Mouse (Mus musculus): ENCODE data around the gene Nek4. TPM values are rescaled to one million over a fixed set of nuclear protein-coding genes. Genes with fewer than 3 reads are reported as not detected.

Gene Nek4
- 10.3 and 10.5 TPM in 2 replicates for polyA plus RNA-seq (2015; fragmentation: Nextera tagmentation; extraction: Ambion mirVana)

DNA sequence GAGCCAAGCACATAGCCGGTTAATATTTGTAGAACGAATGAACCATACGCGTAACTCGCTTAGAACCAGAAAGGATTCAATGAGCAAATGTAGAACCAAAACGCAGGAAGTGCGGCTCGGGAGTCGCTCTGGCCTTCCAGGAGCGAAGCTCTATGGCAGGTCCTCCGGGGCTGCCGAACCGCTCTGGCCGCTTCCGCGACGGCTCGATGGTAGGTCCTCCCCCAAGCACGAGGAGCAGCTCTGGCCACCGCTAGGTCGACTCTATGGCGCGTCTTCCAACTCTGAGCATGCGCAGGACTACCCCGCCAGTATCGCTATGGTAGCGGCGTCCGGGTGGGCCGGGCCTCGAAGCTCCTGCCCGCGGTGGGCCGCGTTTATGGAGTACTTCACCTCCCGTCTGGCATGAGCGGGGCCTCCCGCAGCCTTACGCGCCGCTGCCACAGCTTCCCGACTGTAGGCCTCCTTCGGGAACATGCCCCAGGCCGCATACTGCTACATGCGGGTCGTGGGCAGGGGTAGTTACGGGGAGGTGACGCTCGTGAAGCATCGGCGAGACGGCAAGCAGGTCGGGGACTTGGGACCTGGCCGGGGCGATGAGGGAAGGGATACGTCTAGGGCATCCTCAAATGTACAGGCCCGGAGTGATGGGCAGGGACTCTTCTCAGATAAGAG is at the start of gene Nek4:
TSS of gene Nek4 (plus strand) at position 224 of the 672 bp plus-strand sequence.
- peak; percentile 100 for ATAC-seq (ENCODE audit: insufficient read depth, low FRiP score)
- H3K27me3 ChIP-seq (ENCODE audit: control insufficient read depth, insufficient read depth, low read length): no peaks in the 10 kb centered on the region
- no peaks in the 10 kb centered on the region for H3K9me3 ChIP-seq (replicated peaks; ENCODE audit: control insufficient read depth, low read length)
- peak within 1 kb of the TSS; percentile 81 for H3K4me2 ChIP-seq (ENCODE audit: low read depth, low read length)
- peak within 1 kb of the TSS; percentile 67 for H3K4me3 ChIP-seq (replicated peaks; ENCODE audit: low read length)
- peaks cover 4% of the 10 kb centered on the region; the same call in 1 of the 2 replicates for H3K4me1 ChIP-seq (ENCODE audit: control insufficient read depth, insufficient read depth, low read length)
- H3K9ac ChIP-seq (ENCODE audit: low read length): peak within 1 kb of the TSS; percentile 75
- peak within 1 kb of the TSS; percentile 73 for H3K27ac ChIP-seq (ENCODE audit: low read length)
- H3K36me3 ChIP-seq (ENCODE audit: control insufficient read depth, insufficient read depth, low read length): no peaks in the 10 kb centered on the region
- WGBS: under 1% methylated on average over 57 of the region's 57 CpGs

DNA sequence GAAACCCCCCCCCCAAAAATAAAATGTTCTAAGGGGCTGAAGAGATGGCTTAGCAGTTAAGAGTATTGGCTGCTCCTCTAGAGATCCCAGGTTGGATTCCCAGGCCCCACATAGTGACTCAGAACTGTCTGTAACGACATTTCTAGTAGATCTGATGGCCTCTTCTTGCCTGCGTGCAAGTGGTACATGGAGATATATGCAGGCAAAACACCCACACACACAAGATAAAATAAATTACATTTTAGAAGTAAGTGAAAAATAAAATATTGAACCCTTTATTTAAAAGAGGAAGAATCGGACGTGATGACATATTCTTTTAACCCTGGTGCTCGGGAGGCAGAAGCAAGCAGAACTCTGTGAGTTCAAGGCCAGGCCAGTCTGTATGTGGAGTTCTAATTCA is 48.5 kb upstream of the Nek4 start:
- Histone ChIP-seq H3K27ac (ENCODE audit: low read length) (no peak overlapping the region), H3K9me3 (replicated peaks; ENCODE audit: control insufficient read depth, low read length) (no peaks in the 10 kb centered on the region), H3K27me3 (ENCODE audit: control insufficient read depth, insufficient read depth, low read length) (no peaks in the 10 kb centered on the region), H3K4me1 (ENCODE audit: control insufficient read depth, insufficient read depth, low read length) (no peaks in the 10 kb centered on the region), H3K9ac (ENCODE audit: low read length) (no peak overlapping the region), H3K4me2 (ENCODE audit: low read depth, low read length) (no peak overlapping the region), H3K36me3 (ENCODE audit: control insufficient read depth, insufficient read depth, low read length) (no peaks in the 10 kb centered on the region), H3K4me3 (replicated peaks; ENCODE audit: low read length) (no peak overlapping the region)
- ATAC-seq (ENCODE audit: insufficient read depth, low FRiP score): no peak
- WGBS: 82% methylated on average over 5 of the region's 5 CpGs

DNA sequence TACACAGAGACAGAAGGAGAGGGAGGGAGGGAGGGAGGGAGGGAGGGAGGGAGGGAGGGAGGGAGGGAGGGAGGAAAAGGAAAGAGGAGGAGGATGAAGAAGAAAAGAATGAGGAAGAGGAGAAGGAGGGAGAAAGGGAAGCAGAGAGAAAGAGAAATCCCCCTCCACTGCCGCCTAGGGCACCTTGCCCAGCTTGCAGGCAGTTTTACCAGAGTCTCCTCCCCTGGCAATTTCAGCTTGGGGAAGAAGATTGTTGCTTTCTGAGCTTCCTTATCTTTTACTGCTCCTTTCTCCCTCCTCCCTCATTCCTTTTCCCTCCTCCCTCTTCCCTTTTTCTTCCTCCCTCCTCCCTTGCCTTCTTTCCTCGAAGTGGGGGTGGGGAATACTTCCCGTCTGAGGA is 48.1 kb upstream of the Nek4 start:
- Histone ChIP-seq H3K27ac (ENCODE audit: low read length) (no peak overlapping the region), H3K4me1 (ENCODE audit: control insufficient read depth, insufficient read depth, low read length) (no peaks in the 10 kb centered on the region), H3K9me3 (replicated peaks; ENCODE audit: control insufficient read depth, low read length) (no peaks in the 10 kb centered on the region), H3K9ac (ENCODE audit: low read length) (no peak overlapping the region), H3K4me3 (replicated peaks; ENCODE audit: low read length) (no peak overlapping the region), H3K27me3 (ENCODE audit: control insufficient read depth, insufficient read depth, low read length) (no peaks in the 10 kb centered on the region), H3K36me3 (ENCODE audit: control insufficient read depth, insufficient read depth, low read length) (no peaks in the 10 kb centered on the region), H3K4me2 (ENCODE audit: low read depth, low read length) (no peak overlapping the region)
- WGBS: 59% methylated on average over 3 of the region's 3 CpGs
- ATAC-seq (ENCODE audit: insufficient read depth, low FRiP score): no peak

GRCm38 (mm10) chr14:30904307-30904706 is 46.9 kb upstream of the Nek4 start:
- no peak for ATAC-seq (ENCODE audit: insufficient read depth, low FRiP score)
- H3K9me3 ChIP-seq (replicated peaks; ENCODE audit: control insufficient read depth, low read length): no peaks in the 10 kb centered on the region
- H3K9ac ChIP-seq (ENCODE audit: low read length): no peak overlapping the region
- H3K36me3 ChIP-seq (ENCODE audit: control insufficient read depth, insufficient read depth, low read length): no peaks in the 10 kb centered on the region
- no peaks in the 10 kb centered on the region for H3K4me1 ChIP-seq (ENCODE audit: control insufficient read depth, insufficient read depth, low read length)
- H3K4me3 ChIP-seq (replicated peaks; ENCODE audit: low read length): no peak overlapping the region
- no peaks in the 10 kb centered on the region for H3K27me3 ChIP-seq (ENCODE audit: control insufficient read depth, insufficient read depth, low read length)
- H3K27ac ChIP-seq (ENCODE audit: low read length): no peak overlapping the region
- WGBS: 76% methylated on average over 8 of the region's 8 CpGs
- H3K4me2 ChIP-seq (ENCODE audit: low read depth, low read length): no peak overlapping the region

DNA sequence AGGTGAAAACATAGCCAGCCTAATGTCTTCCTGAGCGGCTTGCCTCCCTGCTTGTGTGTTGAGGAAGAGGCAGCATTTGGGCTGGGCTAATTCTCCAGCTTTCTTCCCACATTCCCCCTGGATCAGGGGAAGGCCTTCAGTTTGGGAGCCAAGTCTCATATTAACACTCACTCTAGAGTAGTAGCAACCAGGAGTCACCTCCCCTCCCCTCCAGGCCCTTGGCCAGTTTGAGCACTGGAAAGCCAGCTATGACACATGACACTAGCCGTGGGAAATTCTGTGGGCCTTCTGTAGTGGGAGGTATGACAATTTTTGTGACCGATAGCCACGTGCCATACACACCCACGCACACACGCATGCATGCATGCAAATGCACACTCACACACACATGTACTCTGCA is 45.2 kb upstream of the Nek4 start:
- Histone ChIP-seq H3K4me2 (ENCODE audit: low read depth, low read length) (no peak overlapping the region), H3K4me3 (replicated peaks; ENCODE audit: low read length) (no peak overlapping the region), H3K9me3 (replicated peaks; ENCODE audit: control insufficient read depth, low read length) (no peaks in the 10 kb centered on the region), H3K27me3 (ENCODE audit: control insufficient read depth, insufficient read depth, low read length) (no peaks in the 10 kb centered on the region), H3K27ac (ENCODE audit: low read length) (no peak overlapping the region), H3K9ac (ENCODE audit: low read length) (no peak overlapping the region), H3K4me1 (ENCODE audit: control insufficient read depth, insufficient read depth, low read length) (no peaks in the 10 kb centered on the region), H3K36me3 (ENCODE audit: control insufficient read depth, insufficient read depth, low read length) (no peaks in the 10 kb centered on the region)
- WGBS: 84% methylated on average over 6 of the region's 6 CpGs
- ATAC-seq (ENCODE audit: insufficient read depth, low FRiP score): no peak

- peak; percentile 83 for ATAC-seq (ENCODE audit: insufficient read depth, low FRiP score)
- peak overlapping the region; percentile 68 for H3K27ac ChIP-seq (ENCODE audit: low read length)
These were observed 43.3 kb upstream of the Nek4 start for GRCm38 (mm10) chr14:30907814-30908265.

DNA sequence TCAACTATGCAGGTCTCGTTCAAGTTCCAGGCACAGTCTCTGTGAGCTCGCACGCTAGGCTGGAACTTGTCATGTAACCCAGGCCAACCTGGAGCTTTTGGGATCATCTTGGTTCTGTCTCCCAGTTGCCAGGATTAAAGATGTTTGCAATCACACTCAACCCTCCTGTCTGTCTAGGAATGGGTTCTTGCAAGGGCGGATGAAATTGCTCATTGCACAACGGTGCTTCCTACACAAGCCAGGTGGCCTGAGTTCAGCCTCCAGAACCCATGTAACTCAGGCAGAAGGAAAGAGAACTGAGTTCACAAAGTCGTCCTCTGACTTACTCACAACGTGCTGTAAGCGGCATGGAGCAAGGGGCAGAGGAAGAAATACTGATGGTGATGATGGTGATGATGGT is 40.0 kb upstream of the Nek4 start:
- H3K4me1 ChIP-seq (ENCODE audit: control insufficient read depth, insufficient read depth, low read length): no peaks in the 10 kb centered on the region
- WGBS: 88% methylated on average over 8 of the region's 8 CpGs

More at GRCm38 (mm10) chr14:30907814-30908265, 43.3 kb upstream of the Nek4 start:
- no peak overlapping the region for H3K9ac ChIP-seq (ENCODE audit: low read length)
- no peaks in the 10 kb centered on the region for H3K9me3 ChIP-seq (replicated peaks; ENCODE audit: control insufficient read depth, low read length)
- 35% methylated on average over 3 of the region's 3 CpGs for WGBS
- H3K36me3 ChIP-seq (ENCODE audit: control insufficient read depth, insufficient read depth, low read length): no peaks in the 10 kb centered on the region
- H3K27me3 ChIP-seq (ENCODE audit: control insufficient read depth, insufficient read depth, low read length): no peaks in the 10 kb centered on the region
- H3K4me2 ChIP-seq (ENCODE audit: low read depth, low read length): no peak overlapping the region
- no peak overlapping the region for H3K4me3 ChIP-seq (replicated peaks; ENCODE audit: low read length)
- H3K4me1 ChIP-seq (ENCODE audit: control insufficient read depth, insufficient read depth, low read length): no peaks in the 10 kb centered on the region

DNA sequence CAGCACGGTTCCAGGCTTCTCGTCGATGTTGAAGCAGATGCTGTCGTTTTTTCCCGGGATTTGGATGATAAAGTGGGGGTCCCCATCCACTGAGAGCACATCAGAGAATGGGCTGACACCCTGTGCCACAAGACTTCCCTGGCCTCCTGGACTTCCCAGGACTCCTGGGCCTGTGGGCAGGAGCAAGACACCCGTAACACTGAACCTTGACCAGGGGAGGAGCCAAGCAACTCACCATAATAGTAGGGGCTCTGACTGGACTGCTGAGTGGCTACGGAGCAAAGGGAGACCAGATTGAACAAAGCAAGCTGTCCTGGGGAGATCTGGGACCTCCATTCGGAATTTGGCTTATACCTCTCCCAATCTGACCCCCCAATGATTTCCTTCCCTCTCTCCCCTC is 38.5 kb upstream of the Nek4 start:
- Histone ChIP-seq H3K4me2 (ENCODE audit: low read depth, low read length) (no peak overlapping the region), H3K36me3 (ENCODE audit: control insufficient read depth, insufficient read depth, low read length) (no peaks in the 10 kb centered on the region), H3K9me3 (replicated peaks; ENCODE audit: control insufficient read depth, low read length) (no peaks in the 10 kb centered on the region), H3K4me1 (ENCODE audit: control insufficient read depth, insufficient read depth, low read length) (no peaks in the 10 kb centered on the region), H3K4me3 (replicated peaks; ENCODE audit: low read length) (no peak overlapping the region), H3K27ac (ENCODE audit: low read length) (no peak overlapping the region), H3K9ac (ENCODE audit: low read length) (no peak overlapping the region), H3K27me3 (ENCODE audit: control insufficient read depth, insufficient read depth, low read length) (no peaks in the 10 kb centered on the region)
- 70% methylated on average over 8 of the region's 8 CpGs for WGBS
- no peak for ATAC-seq (ENCODE audit: insufficient read depth, low FRiP score)

More for the DNA sequence above, 40.0 kb upstream of the Nek4 start:
- no peak for ATAC-seq (ENCODE audit: insufficient read depth, low FRiP score)
- H3K4me2 ChIP-seq (ENCODE audit: low read depth, low read length): no peak overlapping the region
- H3K9me3 ChIP-seq (replicated peaks; ENCODE audit: control insufficient read depth, low read length): no peaks in the 10 kb centered on the region
- no peak overlapping the region for H3K4me3 ChIP-seq (replicated peaks; ENCODE audit: low read length)
- no peaks in the 10 kb centered on the region for H3K27me3 ChIP-seq (ENCODE audit: control insufficient read depth, insufficient read depth, low read length)
- no peak overlapping the region for H3K9ac ChIP-seq (ENCODE audit: low read length)
- H3K36me3 ChIP-seq (ENCODE audit: control insufficient read depth, insufficient read depth, low read length): no peaks in the 10 kb centered on the region
- no peak overlapping the region for H3K27ac ChIP-seq (ENCODE audit: low read length)

- H3K9me3 ChIP-seq (replicated peaks; ENCODE audit: control insufficient read depth, low read length): no peaks in the 10 kb centered on the region
- H3K4me2 ChIP-seq (ENCODE audit: low read depth, low read length): no peak overlapping the region
- H3K36me3 ChIP-seq (ENCODE audit: control insufficient read depth, insufficient read depth, low read length): no peaks in the 10 kb centered on the region
- no peaks in the 10 kb centered on the region for H3K27me3 ChIP-seq (ENCODE audit: control insufficient read depth, insufficient read depth, low read length)
- H3K9ac ChIP-seq (ENCODE audit: low read length): no peak overlapping the region
- WGBS: 79% methylated on average over 5 of the region's 5 CpGs
- ATAC-seq (ENCODE audit: insufficient read depth, low FRiP score): no peak
- H3K27ac ChIP-seq (ENCODE audit: low read length): no peak overlapping the region
- H3K4me3 ChIP-seq (replicated peaks; ENCODE audit: low read length): no peak overlapping the region
- no peaks in the 10 kb centered on the region for H3K4me1 ChIP-seq (ENCODE audit: control insufficient read depth, insufficient read depth, low read length)
These were observed 37.8 kb upstream of the Nek4 start for GRCm38 (mm10) chr14:30913404-30913803.

All from stomach, embryonic 16.5 days (tissue).